Mouse (Mus musculus): ENCODE measurements around the gene H2-DMb1.

Gene H2-DMb1

DNA sequence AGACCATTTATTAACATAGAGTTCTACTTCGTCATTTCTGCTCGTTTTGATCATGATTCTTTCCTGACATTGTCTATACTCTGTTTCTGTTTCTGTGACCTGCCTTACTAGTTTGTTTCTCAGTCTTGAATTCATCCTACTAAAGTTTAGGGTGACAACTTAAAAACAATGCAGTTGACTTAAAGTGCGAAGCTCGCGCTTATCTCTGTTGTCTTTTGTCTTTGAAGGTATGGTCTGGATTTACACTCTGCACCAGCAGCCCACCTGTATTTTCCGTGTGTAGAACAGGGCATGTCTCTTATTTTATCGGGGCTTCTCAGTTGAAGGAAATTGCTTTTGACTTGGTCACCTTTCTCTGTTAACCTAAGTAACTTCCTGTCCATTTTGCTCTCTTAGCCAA is 29.8 kb upstream of the H2-DMb1 start:
- in situ Hi-C loops (cut with MboI, MseI): no loop called here

DNA sequence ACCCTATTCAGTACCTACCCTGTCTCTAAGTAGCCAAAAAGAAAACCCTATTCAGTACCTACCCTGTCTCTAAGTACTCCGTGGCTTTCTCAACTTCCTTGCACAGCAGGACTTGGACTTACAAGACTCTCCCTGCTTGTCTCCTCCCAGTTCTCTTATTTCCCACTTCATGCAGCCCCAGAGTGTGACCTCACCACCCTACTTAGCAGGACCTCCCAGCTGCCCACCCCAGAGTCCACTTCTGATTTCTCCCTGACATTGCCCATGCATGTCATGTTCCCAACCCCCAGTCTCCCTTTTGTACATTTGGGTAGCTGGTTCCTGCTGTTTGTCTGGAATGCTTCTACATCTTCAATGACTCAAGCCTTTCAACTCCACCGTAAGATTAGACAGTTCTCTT is 29.4 kb upstream of the H2-DMb1 start:
- in situ Hi-C loops (cut with MboI, MseI): no loop called here

DNA sequence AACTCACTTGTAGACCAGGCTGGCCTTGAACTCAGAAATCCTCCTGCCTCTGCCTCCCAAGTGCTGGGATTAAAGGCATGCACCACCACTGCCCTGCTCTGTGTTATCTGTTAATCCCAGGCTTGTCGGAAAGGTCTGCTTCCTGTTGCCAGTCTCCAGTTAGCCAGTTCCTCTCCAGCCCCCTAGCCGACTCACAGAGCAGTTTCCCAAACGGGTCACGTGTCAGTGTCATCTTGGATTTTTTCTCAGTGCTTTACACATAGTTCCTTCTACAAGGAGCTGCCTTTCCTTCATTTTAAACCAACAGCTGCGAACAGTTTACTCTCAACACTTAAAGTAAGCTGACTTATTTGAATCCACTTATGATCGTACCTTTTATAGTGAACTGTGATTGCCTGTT is 28.2 kb upstream of the H2-DMb1 start:
- in situ Hi-C loops (cut with MboI, MseI): no loop called here

DNA sequence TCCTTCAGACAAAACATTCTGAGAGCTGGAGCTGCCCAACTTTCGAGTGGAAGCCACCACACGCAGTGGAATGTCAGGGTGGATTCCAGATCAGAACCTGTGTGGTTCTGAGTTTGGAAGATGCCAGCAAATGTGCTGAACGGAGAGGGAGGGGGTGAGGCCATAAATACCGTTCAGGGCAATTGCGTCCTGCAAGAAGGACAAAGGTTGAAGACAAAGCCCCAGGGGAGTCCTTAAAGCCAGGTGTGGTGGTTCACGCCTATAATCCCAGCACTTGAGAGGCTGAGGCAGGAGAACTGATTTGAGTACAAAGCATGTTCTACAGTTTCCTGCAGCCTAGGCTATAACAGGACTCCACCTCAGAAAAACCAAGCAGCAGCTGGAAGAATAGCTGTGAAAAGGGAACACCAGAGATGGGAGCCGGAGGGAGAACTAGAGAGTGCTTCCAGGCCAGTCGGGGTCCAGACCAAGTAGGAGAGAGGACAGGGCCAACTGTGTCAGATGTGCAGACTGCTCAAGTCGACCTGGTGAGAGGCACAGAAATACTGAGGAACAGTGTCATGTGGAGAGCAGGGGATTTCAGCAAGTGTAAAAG is 25.9 kb upstream of the H2-DMb1 start:
- in situ Hi-C loops (cut with MboI, MseI): no loop called here

DNA sequence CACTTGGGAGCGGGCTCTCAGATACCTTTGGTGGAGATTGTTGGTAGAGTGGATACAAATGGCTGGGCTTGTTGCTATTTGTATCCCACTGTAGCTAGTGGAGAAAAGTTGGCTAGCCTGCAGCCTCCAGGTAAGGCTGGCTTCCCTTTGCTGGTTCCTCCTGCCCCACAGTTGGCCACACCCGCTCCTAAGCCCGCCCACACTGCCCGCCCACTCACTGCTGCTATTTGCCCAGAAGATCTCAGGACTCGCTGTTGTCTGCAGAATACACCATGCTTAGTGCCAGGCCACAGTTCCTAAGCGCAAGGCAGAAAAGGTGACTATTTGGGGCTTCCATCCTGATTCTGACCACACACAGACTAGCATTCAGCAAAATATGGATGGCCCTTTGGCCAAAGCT is 25.4 kb upstream of the H2-DMb1 start:
- in situ Hi-C loops (cut with MboI, MseI): no loop called here

DNA sequence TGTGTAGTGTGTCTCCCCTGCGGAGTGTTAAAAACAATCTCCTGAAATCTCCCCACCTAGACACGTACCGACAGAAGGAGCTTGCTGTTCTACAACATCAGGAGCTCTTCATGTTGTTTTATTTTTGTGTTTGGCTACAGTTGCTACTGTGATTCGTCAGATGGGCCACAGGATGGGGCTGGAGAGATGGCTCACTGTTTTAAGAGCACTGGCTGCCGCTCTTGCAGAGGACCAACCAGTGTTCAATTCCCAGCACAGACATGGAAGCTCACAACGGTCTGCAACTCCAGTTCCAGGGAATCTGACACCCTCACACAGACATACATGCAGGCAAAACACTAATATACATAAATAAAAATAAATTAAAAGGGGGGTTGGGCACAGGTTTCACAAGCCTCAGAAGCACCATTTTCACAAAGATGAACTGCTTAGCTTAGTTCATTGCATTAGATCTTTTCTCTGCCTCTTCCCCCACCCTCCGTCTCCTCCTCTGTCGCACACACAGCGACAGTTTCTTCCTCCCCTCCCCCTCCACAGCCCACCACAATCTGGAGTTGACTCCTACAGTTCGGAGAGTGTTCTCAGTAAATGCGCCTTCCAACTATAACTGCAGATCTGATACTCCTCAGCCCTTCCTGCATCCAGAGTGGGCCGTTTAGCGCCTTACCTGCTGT is 24.5 kb upstream of the H2-DMb1 start:
- in situ Hi-C loops (cut with MboI, MseI): no loop called here

DNA sequence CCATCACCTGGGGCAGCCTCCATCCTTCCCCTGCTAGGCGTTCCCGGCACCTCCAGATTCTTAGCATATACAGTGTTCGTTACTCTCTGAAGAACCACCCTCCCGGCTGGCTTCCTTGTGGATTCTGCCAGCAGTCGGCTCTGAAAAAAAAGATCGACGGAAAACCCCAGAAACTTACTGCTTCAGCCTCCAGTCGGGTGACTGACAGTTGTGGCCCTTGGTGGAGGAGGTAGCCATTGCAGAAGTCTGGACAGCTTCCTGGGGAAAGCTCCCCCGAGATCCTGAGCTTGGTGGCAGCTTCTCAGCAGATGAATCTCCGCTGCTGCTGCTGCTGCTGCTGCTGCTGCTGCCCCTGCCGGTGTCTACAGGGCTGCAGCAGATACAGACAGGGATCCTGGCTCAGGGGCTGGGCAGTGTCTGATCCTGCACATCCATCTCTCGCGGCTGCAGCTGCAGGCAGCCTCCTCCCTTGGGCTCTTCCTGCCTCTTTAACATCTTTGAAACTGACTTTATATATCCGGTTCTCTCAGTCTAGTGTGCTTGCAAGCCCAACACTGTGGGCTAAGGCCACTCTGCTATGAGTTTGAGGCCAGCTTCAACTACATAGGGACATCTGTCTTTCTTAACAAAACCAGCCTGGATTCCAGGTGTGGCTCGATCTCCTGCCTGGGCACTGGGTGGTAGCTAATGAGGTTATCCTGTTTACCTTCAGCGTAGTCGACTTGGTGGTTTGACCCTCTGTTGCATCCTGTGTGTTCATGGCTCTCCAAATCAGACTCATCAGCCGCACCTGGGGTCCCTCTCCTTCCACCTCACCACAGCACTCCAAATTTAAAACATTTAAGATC is 23.7 kb upstream of the H2-DMb1 start:
- in situ Hi-C loops (cut with MboI, MseI): no loop called here

DNA sequence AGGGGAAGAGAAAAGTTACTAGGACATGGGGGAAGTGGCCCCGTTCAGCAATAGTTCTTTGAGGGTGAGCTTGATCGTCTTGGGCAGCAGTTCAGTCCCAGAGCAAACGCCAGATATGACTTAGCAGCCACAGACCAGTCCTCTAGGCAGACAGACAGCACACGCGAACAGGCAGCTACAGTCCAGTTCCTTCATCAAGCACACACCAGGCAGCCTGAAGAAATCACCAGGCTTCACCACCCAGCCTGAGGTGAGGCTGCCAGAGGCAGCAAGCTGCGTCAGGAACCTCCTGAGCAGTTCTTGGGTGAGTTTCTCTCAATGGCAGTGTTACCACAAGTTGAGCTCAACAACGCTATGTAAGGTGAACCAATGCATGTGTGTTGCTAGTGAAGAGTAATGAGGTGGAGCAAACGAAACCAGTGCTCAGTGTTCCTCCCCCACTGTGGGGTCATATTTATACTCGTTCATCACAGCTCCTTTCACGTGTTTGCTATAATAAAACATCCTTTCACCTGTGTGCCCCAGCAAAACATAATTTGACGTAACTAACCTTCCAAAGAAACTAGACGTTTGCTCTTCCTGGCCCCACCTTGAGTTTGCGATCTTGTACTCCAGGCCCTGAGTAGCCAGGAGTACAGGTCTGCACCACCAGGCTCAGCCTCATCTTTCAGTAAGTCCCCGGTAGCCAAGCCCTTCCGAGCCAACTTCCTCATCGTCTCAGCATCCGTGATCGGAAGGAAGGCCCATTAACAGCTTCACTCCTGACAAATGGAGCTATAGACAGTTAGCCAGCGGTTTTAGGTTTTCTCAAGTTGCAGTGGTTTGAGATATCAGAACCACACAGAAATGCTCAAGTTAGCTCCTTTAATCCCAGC is 22.6 kb upstream of the H2-DMb1 start:
- in situ Hi-C loops (cut with MboI, MseI): loop anchor here (5.0 kb wide), 1 partner anchor 37 kb away; no protein-coding TSS in a partner anchor

DNA sequence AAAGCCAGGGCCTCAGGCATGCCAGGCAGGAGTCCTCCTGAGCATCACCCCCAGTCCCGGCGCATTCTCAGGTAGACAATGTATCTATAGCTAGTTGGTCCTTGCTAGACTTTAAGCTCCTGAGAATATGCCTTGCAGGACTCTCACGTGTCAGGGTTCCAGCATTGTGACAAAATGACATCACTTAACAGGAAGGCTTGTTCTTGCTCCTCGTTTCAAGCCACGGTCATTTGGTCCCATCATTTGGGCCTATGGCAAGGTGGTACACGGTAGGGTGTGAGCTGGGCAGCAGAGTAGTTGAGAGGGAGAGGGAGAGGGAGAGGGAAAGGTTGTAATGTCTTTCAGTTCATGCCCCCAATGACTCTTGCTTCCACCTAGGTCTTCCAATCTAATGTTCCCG is 21.0 kb upstream of the H2-DMb1 start:
- in situ Hi-C loops (cut with MboI, MseI): loop anchor here (5.0 kb wide), 1 partner anchor 35 kb away; no protein-coding TSS in a partner anchor

DNA sequence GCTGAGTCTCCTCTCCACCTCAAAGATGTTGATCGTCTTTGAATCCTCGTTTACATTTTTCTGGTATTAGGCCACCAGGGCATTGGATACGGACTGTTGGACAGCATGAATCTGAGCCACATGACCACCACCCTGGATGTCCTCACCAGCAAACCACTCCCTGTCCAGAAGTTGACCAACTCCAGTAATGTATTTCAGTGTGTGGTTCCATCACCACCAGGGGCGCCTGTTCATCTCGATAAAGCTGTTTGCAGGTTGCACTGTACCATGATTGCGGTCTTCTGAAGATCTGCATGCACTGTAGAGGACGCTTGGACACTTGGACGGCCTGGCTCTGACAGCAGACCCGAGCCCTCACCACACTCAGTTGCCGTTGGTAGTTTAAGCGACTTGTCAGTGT is 19.6 kb upstream of the H2-DMb1 start:
- in situ Hi-C loops (cut with MboI, MseI): loop anchor here (5.0 kb wide), 1 partner anchor 34 kb away; no protein-coding TSS in a partner anchor

DNA sequence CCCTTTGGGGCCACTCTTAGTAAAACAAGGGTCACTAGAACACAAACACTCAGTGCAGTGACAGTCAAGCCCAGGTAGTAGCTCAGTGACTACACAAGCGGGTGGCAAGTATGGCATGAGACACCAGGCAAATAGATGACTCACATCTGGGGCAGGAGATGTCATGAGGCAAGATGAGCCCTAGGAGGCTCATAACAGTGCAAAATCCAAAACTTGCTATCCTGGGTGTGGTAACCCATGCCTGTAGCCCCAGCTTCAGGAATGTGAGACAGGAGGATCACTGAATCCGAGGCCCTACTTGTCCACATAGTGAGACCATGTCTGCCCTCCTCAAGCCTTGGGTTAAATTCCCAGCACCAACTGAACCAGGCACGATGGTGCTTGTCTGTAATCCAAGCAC is 18.4 kb upstream of the H2-DMb1 start:
- in situ Hi-C loops (cut with MboI, MseI): loop anchor here (5.0 kb wide), 1 partner anchor 33 kb away; no protein-coding TSS in a partner anchor

DNA sequence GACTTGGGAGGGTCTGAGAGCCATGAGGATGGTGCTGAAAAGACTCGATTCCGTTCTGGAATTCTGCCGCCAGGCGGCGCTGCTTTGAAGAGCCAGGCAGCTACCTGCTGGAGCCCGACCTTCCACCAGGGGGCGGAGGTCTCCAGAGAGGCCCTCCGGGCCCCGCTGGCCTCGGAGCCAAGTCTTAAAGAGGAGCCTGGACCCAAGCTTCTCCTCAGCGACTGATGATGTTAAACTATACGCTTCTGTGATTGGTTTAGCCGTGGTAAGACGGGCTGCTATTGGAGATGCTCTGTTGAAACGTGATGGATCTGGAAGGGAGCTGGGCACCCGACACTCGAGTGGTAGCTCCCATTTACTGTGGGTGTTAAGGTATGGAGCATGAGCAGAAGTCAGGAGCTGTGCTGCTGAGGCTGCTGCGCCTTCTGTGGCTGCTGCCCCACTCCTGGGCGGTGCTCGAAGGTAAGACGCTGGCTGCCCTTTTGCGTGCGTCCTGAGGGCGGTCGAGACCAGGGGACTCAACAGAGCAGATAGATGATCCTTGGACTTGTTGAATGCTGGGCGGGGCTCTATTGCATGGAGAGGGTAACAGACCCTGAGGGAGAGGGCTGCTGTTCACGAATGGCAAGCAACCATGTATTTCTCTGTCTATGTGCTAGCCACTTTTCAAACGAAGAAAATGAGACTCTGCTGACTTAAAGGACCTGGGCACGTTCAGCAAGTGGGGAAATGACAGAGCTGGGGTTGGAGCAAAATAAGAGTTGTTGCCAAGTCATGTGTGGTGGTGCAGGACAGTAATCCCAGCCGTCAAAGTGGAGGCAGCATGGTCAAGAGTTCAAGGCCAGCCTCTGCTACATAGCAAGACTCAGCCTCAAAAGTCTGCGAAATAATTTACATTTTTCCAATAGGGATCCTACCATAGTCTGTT is 17.3 kb upstream of the H2-DMb1 start:
- in situ Hi-C loops (cut with MboI, MseI): no loop called here

DNA sequence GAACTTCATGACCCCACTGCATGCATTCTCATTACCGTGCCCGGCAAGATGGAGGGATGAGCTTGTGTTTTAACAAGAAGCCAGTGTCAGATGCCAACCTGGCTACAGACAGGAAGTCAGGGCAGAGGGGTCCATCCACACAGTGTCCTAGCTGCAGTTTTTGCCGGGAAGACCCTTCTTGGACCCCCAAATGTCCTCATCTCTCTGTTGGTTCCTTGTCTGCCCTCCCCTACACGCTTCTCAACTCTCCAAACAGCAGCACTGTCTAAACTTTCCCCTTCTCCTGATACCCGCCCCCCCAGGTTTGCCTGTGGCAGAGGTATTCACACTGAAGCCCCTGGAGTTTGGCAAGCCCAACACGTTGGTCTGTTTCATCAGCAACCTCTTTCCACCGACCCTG is 15.3 kb upstream of the H2-DMb1 start:
- in situ Hi-C loops (cut with MboI, MseI): no loop called here

DNA sequence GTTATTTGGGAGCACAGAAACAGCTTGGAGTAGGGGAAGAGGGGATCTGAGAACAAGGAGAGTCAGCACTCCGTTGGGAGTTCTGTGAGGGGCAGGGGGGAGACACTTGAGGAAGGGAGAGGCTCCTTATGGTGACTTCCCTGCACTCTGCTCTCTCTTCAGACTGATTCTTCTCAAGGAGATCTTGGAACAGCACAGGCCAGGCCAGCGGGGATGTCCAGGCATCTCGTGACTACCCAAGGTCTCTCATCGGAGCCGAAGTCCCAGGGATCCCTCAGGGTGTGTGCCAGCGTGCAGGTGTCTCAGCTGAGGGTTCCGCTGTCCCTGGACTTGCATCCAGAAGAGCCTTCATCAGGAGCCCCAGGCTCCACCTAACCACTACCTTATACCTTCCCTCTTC is 14.2 kb upstream of the H2-DMb1 start:
- in situ Hi-C loops (cut with MboI, MseI): no loop called here

DNA sequence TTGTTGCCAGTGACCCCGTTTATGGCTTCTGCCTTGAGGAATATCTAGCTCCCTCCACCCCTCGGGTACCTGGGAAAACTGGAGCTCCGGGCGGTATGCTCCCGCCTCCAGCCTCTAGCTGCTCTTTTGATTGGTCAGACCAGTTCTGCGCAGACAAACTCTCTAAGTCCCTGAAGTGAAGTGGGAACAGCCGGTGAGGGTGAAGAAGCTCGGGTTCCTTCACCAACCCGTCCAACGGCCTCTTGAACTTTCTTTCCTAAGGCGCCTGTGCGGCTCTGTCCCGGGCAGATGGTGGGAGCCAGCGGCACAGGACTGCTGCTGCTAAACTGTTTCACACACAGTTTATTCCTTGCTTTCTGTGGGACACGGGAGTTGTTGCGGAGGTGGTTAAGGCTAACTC is 13.5 kb upstream of the H2-DMb1 start:
- in situ Hi-C loops (cut with MboI, MseI): no loop called here

DNA sequence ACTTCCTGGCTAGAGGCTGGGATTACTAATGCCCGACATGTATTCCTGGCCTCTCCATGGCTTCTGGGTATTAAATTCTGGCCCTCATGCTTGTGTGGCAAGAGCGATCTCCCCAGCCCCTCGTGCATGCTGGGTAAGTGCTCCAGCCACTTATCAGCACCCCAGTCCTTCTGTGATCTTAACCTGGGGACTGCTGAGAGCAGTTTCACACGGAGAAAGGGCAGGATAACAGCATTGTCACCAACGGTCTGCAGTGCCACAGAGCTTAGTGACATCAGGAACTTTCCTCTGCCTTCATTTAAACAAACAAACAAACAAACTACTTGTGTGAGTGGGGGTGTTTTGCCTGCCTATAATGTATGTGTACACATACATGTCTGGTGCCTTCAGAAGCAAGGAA is 12.6 kb upstream of the H2-DMb1 start:
- in situ Hi-C loops (cut with MboI, MseI): no loop called here

DNA sequence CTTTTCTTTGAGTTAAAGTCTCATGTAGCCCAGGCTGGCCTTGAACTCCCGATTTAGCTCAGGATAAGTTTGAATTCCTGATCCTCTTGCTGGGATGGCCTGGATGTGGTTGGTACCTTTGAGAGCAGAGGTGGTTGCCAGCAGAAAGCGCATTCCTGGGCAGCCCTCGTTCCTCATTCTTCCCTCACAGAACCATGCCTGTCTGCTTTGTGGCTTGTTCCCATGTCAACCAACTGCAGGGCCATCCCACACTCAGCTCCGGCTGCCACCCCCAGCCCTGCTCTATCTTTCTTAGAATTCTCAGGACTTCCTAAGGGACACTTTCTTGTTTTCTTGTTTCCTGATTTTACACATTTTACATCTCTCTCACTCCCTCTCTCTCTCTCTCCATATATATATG is 11.4 kb upstream of the H2-DMb1 start:
- in situ Hi-C loops (cut with MboI, MseI): no loop called here

DNA sequence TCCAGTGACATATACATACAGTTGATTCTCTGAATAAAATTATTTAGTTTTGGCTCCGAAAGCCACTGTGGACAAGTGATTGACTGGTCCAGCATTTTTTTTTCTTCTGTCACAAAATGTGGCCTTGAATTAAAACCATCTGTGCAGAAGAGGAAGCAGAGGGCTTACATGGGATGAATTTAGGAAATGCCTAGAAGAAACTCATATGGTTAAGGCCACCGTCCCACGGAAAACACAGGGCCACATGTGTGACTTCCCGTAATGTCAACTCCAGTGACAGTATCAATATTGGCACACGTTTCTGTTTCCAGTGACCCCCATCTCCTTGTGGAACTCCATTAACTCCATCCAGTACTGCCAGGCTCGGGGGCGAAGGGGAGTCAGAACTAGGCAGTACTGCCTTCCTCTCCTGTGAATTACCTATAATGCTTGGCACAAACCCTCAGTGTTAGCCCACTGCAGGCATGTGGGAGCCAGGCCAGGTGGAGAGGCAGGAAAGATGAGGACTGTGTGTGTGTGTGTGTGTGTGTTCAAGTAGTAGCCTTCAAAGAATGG is 10.3 kb upstream of the H2-DMb1 start:
- in situ Hi-C loops (cut with MboI, MseI): no loop called here

DNA sequence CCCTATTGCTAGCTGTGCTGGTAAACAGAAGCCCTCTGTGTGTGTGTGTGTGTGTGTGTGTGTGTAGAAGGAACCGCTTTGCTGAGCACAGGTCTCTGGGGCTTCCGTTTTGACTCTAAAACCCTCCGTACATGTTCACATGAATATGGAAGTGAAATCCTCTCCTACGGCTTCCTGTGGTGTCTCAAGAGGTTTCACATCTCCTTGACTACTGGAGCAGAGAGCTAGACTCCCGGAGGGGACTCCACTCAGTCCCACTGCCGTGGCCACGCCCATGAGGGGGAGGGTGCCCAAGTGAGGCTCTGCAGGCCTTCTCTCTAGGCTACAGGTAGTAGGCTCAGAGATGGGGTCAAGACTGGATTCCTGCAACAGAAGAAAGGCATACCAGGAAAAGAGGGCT is 9.8 kb upstream of the H2-DMb1 start, which contains the start of gene H2-DMb2:
Gene H2-DMb2 (plus strand): TSS at position 275 of the 400 bp plus-strand sequence.
- in situ Hi-C loops (cut with MboI, MseI): no loop called here

DNA sequence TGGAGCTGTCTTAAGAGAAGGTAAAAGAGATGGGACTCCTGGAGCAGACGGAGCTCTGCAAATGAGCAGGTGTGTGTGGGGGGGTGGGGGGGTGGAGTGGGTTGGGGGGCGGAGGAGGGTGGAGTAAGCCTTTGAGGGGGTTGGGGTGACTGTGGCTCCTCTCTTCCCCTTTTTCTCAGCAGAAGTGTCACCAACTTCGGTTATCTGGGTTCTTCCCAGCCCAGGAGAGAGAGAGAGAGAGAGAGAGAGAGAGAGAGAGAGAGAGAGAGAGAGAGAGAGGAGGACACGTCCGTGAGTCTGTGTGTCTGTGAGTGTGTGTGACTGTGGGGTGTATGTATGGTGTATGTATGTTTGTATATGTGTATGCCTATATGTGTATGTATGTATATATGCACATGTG is 9.4 kb upstream of the H2-DMb1 start:
- in situ Hi-C loops (cut with MboI, MseI): no loop called here

All from T-helper 1 cell (primary cell).